Mouse (Mus musculus) heart, adult 9 months (tissue): ENCODE results near the gene Muc1.

Source experiments
- DNase-seq, 2 experiments: peaks; one replicate each; pipeline ENCODE4 v3.0.0; 2022; ENCODE audit warnings: low spot score in 2 of 2

Gene Muc1

GRCm38 (mm10) chr3:89228836-89229235 lies at the start of gene Muc1:
Gene Muc1 (plus strand): TSS chr3:89229057.
- DNase-seq, result no peak

- DNase-seq, result no peak
Measured at GRCm38 (mm10) chr3:89181749-89182500, 46.9 kb upstream of the Muc1 start.

- DNase-seq, result no peak
Measured at GRCm38 (mm10) chr3:89182531-89183057, 46.3 kb upstream of the Muc1 start.

- DNase-seq, result peak; percentile 86 to 87
Measured at GRCm38 (mm10) chr3:89183058-89183958, 45.5 kb upstream of the Muc1 start, which contains the start of gene Fam189b. Gene Fam189b (plus strand): TSS chr3:89183143.

GRCm38 (mm10) chr3:89183959-89184315 lies 44.9 kb upstream of the Muc1 start:
- DNase-seq, result no peak

- no peak for DNase-seq
Measured at GRCm38 (mm10) chr3:89187197-89187596, 41.7 kb upstream of the Muc1 start.

- no peak for DNase-seq
Measured at GRCm38 (mm10) chr3:89187690-89188477, 41.0 kb upstream of the Muc1 start.

- DNase-seq, result no peak
Measured at GRCm38 (mm10) chr3:89188478-89188875, 40.4 kb upstream of the Muc1 start.

- no peak for DNase-seq
Measured at GRCm38 (mm10) chr3:89190436-89190835, 38.4 kb upstream of the Muc1 start.

- no peak for DNase-seq
Measured at GRCm38 (mm10) chr3:89193351-89193750, 35.5 kb upstream of the Muc1 start.

- no peak for DNase-seq
Measured at GRCm38 (mm10) chr3:89193853-89194252, 35.0 kb upstream of the Muc1 start.

GRCm38 (mm10) chr3:89195979-89196877 lies 32.6 kb upstream of the Muc1 start:
- peak; percentile 90 for DNase-seq

GRCm38 (mm10) chr3:89199839-89200238 lies 29.0 kb upstream of the Muc1 start:
- DNase-seq, result no peak

GRCm38 (mm10) chr3:89202253-89203141 lies 26.4 kb upstream of the Muc1 start, which contains the start of gene Gba:
Gene Gba (plus strand): TSS chr3:89202928.
- peak; percentile 72 to 87 for DNase-seq

GRCm38 (mm10) chr3:89203142-89203514 lies 25.7 kb upstream of the Muc1 start:
- no peak for DNase-seq

- no peak for DNase-seq
Measured at GRCm38 (mm10) chr3:89206079-89206478, 22.8 kb upstream of the Muc1 start.

GRCm38 (mm10) chr3:89206695-89207094 lies 22.2 kb upstream of the Muc1 start:
- DNase-seq, result no peak

- no peak for DNase-seq
Measured at GRCm38 (mm10) chr3:89208075-89208657, 20.7 kb upstream of the Muc1 start.

- DNase-seq, result no peak
Measured at GRCm38 (mm10) chr3:89208736-89209135, 20.1 kb upstream of the Muc1 start.
